Mouse (Mus musculus) midbrain, embryonic 13.5 days (tissue): ENCODE results near the gene Dusp18. TPM values are rescaled to one million over a fixed set of nuclear protein-coding genes. Genes with fewer than 3 reads are reported as not detected.

ENCODE experiments used
- ATAC-seq: fragments of 200-750 bp; cut with Nextera tagmentation; 2 replicates; pipeline ENCODE4 v1.8.0; 2017; ENCODE audit warnings: mild to moderate bottlenecking, moderate TSS enrichment, moderate library complexity
- H3K27ac ChIP-seq: fragments of 300-500 bp; sonication (generic); 2 replicates; pipeline ENCODE4 v1.5.1; 2015; ENCODE audit warnings: inconsistent platforms, mild to moderate bottlenecking, moderate library complexity
- H3K27me3 ChIP-seq: fragments of 300-500 bp; sonication (generic); 2 replicates; pipeline ENCODE4 v1.6.1; 2015; ENCODE audit warnings: mild to moderate bottlenecking, inconsistent platforms
- H3K36me3 ChIP-seq: fragments of 300-500 bp; sonication (generic); 2 replicates; pipeline ENCODE4 v1.6.1; 2015; ENCODE audit warnings: mild to moderate bottlenecking, inconsistent platforms
- H3K4me1 ChIP-seq: fragments of 300-500 bp; sonication (generic); replicated peaks from 2 replicates; pipeline ENCODE4 v1.6.1; 2015; ENCODE audit warnings: inconsistent platforms
- H3K4me2 ChIP-seq: fragments of 300-500 bp; sonication (generic); replicated peaks from 2 replicates; pipeline ENCODE4 v1.6.1; 2015; ENCODE audit warnings: moderate library complexity, mild to moderate bottlenecking, inconsistent platforms
- H3K4me3 ChIP-seq: fragments of 300-500 bp; sonication (generic); replicated peaks from 2 replicates; pipeline ENCODE4 v1.5.1; 2015; ENCODE audit warnings: mild to moderate bottlenecking, inconsistent platforms
- H3K9ac ChIP-seq: fragments of 300-500 bp; sonication (generic); replicated peaks from 2 replicates; pipeline ENCODE4 v1.6.1; 2015; ENCODE audit warnings: mild to moderate bottlenecking, inconsistent platforms
- H3K9me3 ChIP-seq: fragments of 300-500 bp; sonication (generic); 2 replicates; pipeline ENCODE4 v1.6.1; 2016; ENCODE audit warnings: mild to moderate bottlenecking, inconsistent platforms
- WGBS: fragments of 180-500 bp; shearing (Covaris S2); methylation state at CpG from one replicate; pipeline ENCODE4 v1.1.7; 2015; 5-methylcytosine and 5-hydroxymethylcytosine counted together
- polyA plus RNA-seq: library from polyadenylated mRNA; unstranded; fragments of >200 nt; fragmentation: Nextera tagmentation; extraction: Ambion mirVana; gene quantifications from 2 replicates; pipeline ENCODE4 v1.2.1, GENCODE M21; 2015

The Dusp18 gene
- 39.2 and 39.8 TPM in 2 replicates for polyA plus RNA-seq

GRCm38 (mm10) chr11:3894406-3895281 is at the start of gene Dusp18, which contains the start of gene 4921536K21Rik:
Gene Dusp18 (plus strand): TSS chr11:3895240.
Gene 4921536K21Rik (minus strand): TSS chr11:3895098.
- peaks cover 28% of the 10 kb centered on the region for H3K4me1 ChIP-seq
- peak within 1 kb of the TSS; percentile 56 for H3K4me3 ChIP-seq
- no peaks in the 10 kb centered on the region for H3K9me3 ChIP-seq
- peak within 1 kb of the TSS; percentile 86 for H3K27ac ChIP-seq
- ATAC-seq = peak; percentile 99
- H3K27me3 ChIP-seq = no peaks in the 10 kb centered on the region
- peaks cover 29% of the 10 kb centered on the region for H3K36me3 ChIP-seq
- WGBS = 2% methylated on average over 46 of the region's 46 CpGs
- peak within 1 kb of the TSS; percentile 76 for H3K9ac ChIP-seq
- H3K4me2 ChIP-seq = peak within 1 kb of the TSS; percentile 69

GRCm38 (mm10) chr11:3846351-3846750 is 48.7 kb upstream of the Dusp18 start:
- Histone ChIP-seq H3K4me3 (no peak overlapping the region), H3K36me3 (no peaks in the 10 kb centered on the region), H3K27ac (no peak overlapping the region), H3K9ac (no peak overlapping the region), H3K9me3 (no peaks in the 10 kb centered on the region), H3K4me1 (no peaks in the 10 kb centered on the region), H3K4me2 (no peak overlapping the region), H3K27me3 (no peaks in the 10 kb centered on the region)
- WGBS = 54% methylated on average over 2 of the region's 2 CpGs
- ATAC-seq = no peak

- WGBS = 83% methylated on average over 15 of the region's 15 CpGs
Measured at GRCm38 (mm10) chr11:3849469-3850314, 45.3 kb upstream of the Dusp18 start.

GRCm38 (mm10) chr11:3850315-3850614 is 44.8 kb upstream of the Dusp18 start:
- Histone ChIP-seq H3K27ac (no peak overlapping the region), H3K4me3 (no peak overlapping the region), H3K36me3 (no peaks in the 10 kb centered on the region), H3K27me3 (no peaks in the 10 kb centered on the region), H3K9me3 (no peaks in the 10 kb centered on the region), H3K9ac (no peak overlapping the region), H3K4me2 (no peak overlapping the region), H3K4me1 (no peaks in the 10 kb centered on the region; the same call in 1 of the 2 replicates)
- no peak for ATAC-seq
- WGBS = 82% methylated on average over 2 of the region's 2 CpGs

More at GRCm38 (mm10) chr11:3849469-3850314, 45.3 kb upstream of the Dusp18 start:
- Histone ChIP-seq H3K9ac (no peak overlapping the region), H3K4me3 (no peak overlapping the region), H3K27me3 (no peaks in the 10 kb centered on the region), H3K4me1 (no peaks in the 10 kb centered on the region; the same call in 1 of the 2 replicates), H3K36me3 (no peaks in the 10 kb centered on the region), H3K9me3 (no peaks in the 10 kb centered on the region), H3K4me2 (no peak overlapping the region), H3K27ac (no peak overlapping the region)
- no peak for ATAC-seq

GRCm38 (mm10) chr11:3850746-3851277 is 44.2 kb upstream of the Dusp18 start:
- Histone ChIP-seq H3K4me3 (no peak overlapping the region), H3K27me3 (no peaks in the 10 kb centered on the region), H3K36me3 (no peaks in the 10 kb centered on the region), H3K4me2 (no peak overlapping the region), H3K27ac (no peak overlapping the region), H3K9ac (no peak overlapping the region), H3K9me3 (no peaks in the 10 kb centered on the region), H3K4me1 (no peaks in the 10 kb centered on the region; the same call in 1 of the 2 replicates)
- WGBS = 63% methylated on average over 5 of the region's 5 CpGs
- ATAC-seq = no peak

GRCm38 (mm10) chr11:3851872-3852271 is 43.2 kb upstream of the Dusp18 start:
- Histone ChIP-seq H3K27me3 (no peaks in the 10 kb centered on the region), H3K4me2 (no peak overlapping the region), H3K9me3 (no peaks in the 10 kb centered on the region), H3K4me3 (no peak overlapping the region), H3K9ac (no peak overlapping the region), H3K27ac (no peak overlapping the region), H3K36me3 (no peaks in the 10 kb centered on the region), H3K4me1 (no peaks in the 10 kb centered on the region; the same call in 1 of the 2 replicates)
- ATAC-seq = no peak
- WGBS = 87% methylated on average over 4 of the region's 4 CpGs

- no peaks in the 10 kb centered on the region for H3K9me3 ChIP-seq
- H3K4me3 ChIP-seq = no peak overlapping the region
- H3K4me1 ChIP-seq = no peaks in the 10 kb centered on the region; the same call in 1 of the 2 replicates
- peak overlapping the region; percentile 4; the same call in 1 of the 2 replicates for H3K27ac ChIP-seq
- H3K4me2 ChIP-seq = no peak overlapping the region
- H3K9ac ChIP-seq = no peak overlapping the region
- H3K27me3 ChIP-seq = no peaks in the 10 kb centered on the region
- no peaks in the 10 kb centered on the region for H3K36me3 ChIP-seq
- no peak for ATAC-seq
- WGBS = 95% methylated on average over 10 of the region's 10 CpGs
Measured at GRCm38 (mm10) chr11:3853031-3853430, 42.0 kb upstream of the Dusp18 start.

- H3K4me1 ChIP-seq = no peaks in the 10 kb centered on the region; the same call in 1 of the 2 replicates
- ATAC-seq = peak; percentile 85
- no peaks in the 10 kb centered on the region for H3K27me3 ChIP-seq
- H3K4me3 ChIP-seq = no peak overlapping the region
- H3K9ac ChIP-seq = no peak overlapping the region
- 0 out of 2 replicates have a peak overlapping the region, but pooled peaks have one; percentile 4 for H3K27ac ChIP-seq
- 70% methylated on average over 5 of the region's 5 CpGs for WGBS
- no peaks in the 10 kb centered on the region for H3K9me3 ChIP-seq
- no peaks in the 10 kb centered on the region for H3K36me3 ChIP-seq
- H3K4me2 ChIP-seq = no peak overlapping the region
Measured at GRCm38 (mm10) chr11:3853481-3854034, 41.5 kb upstream of the Dusp18 start.

GRCm38 (mm10) chr11:3854156-3854555 is 40.9 kb upstream of the Dusp18 start:
- Histone ChIP-seq H3K27ac (no peak overlapping the region), H3K4me2 (no peak overlapping the region), H3K9ac (no peak overlapping the region), H3K36me3 (no peaks in the 10 kb centered on the region), H3K4me1 (no peaks in the 10 kb centered on the region; the same call in 1 of the 2 replicates), H3K4me3 (no peak overlapping the region), H3K27me3 (no peaks in the 10 kb centered on the region), H3K9me3 (no peaks in the 10 kb centered on the region)
- no peak for ATAC-seq
- 95% methylated on average over 3 of the region's 3 CpGs for WGBS

GRCm38 (mm10) chr11:3855846-3856245 is 39.2 kb upstream of the Dusp18 start:
- 92% methylated on average over 5 of the region's 5 CpGs for WGBS

GRCm38 (mm10) chr11:3857902-3858301 is 37.1 kb upstream of the Dusp18 start:
- peaks cover under 1% of the 10 kb centered on the region; the same call in 1 of the 2 replicates for H3K4me1 ChIP-seq
- H3K36me3 ChIP-seq = no peaks in the 10 kb centered on the region
- H3K27me3 ChIP-seq = peaks cover 12% of the 10 kb centered on the region
- no peak overlapping the region for H3K9ac ChIP-seq
- H3K4me2 ChIP-seq = no peak overlapping the region
- WGBS = 84% methylated on average over 5 of the region's 5 CpGs
- ATAC-seq = no peak
- H3K9me3 ChIP-seq = no peaks in the 10 kb centered on the region
- H3K4me3 ChIP-seq = no peak overlapping the region
- H3K27ac ChIP-seq = no peak overlapping the region

More at GRCm38 (mm10) chr11:3855846-3856245, 39.2 kb upstream of the Dusp18 start:
- H3K4me2 ChIP-seq = no peak overlapping the region
- ATAC-seq = no peak
- H3K27me3 ChIP-seq = no peaks in the 10 kb centered on the region
- no peak overlapping the region for H3K9ac ChIP-seq
- H3K4me3 ChIP-seq = no peak overlapping the region
- no peaks in the 10 kb centered on the region for H3K36me3 ChIP-seq
- no peak overlapping the region for H3K27ac ChIP-seq
- H3K9me3 ChIP-seq = no peaks in the 10 kb centered on the region
- no peaks in the 10 kb centered on the region; the same call in 1 of the 2 replicates for H3K4me1 ChIP-seq
